Mouse (Mus musculus): Measurements from ENCODE around the gene Nprl3. TPM values are rescaled to one million over a fixed set of nuclear protein-coding genes. Genes with fewer than 3 reads are reported as not detected.

The Nprl3 gene
- polyA plus RNA-seq, 1 experiment from 2014 or later, result 48.3 TPM

- H3K4me2 ChIP-seq, result no peak overlapping the region
- ATAC-seq, result no peak
- H3K9ac ChIP-seq, result no peak overlapping the region
- no peaks in the 10 kb centered on the region for H3K4me1 ChIP-seq
- H3K27ac ChIP-seq, result no peak overlapping the region
- no peaks in the 10 kb centered on the region for H3K36me3 ChIP-seq (ENCODE audit: poor library complexity, severe bottlenecking)
- 0 out of 2 replicates have a peak, but pooled peaks cover 4% of the 10 kb centered on the region for H3K27me3 ChIP-seq
- whole genome bisulfite sequencing, result 75% methylated on average over 1 of the region's 1 CpGs
- no peak overlapping the region for H3K4me3 ChIP-seq
- H3K9me3 ChIP-seq (replicated peaks), result no peaks in the 10 kb centered on the region
Measured at GRCm38 (mm10) chr11:32281416-32282144, 14.1 kb upstream of the Nprl3 start.

GRCm38 (mm10) chr11:32280646-32281045 lies 13.1 kb upstream of the Nprl3 start:
- H3K27ac ChIP-seq, result no peak overlapping the region
- ATAC-seq, result no peak
- no peak overlapping the region for H3K4me3 ChIP-seq
- H3K27me3 ChIP-seq, result 0 out of 2 replicates have a peak, but pooled peaks cover 4% of the 10 kb centered on the region
- H3K9me3 ChIP-seq (replicated peaks), result no peaks in the 10 kb centered on the region
- no peaks in the 10 kb centered on the region for H3K4me1 ChIP-seq
- H3K9ac ChIP-seq, result no peak overlapping the region
- H3K4me2 ChIP-seq, result no peak overlapping the region
- WGBS, result 79% methylated on average over 2 of the region's 2 CpGs
- H3K36me3 ChIP-seq (ENCODE audit: poor library complexity, severe bottlenecking), result no peaks in the 10 kb centered on the region

- H3K4me3 ChIP-seq, result no peak overlapping the region
- H3K27ac ChIP-seq, result no peak overlapping the region
- H3K9me3 ChIP-seq (replicated peaks), result no peaks in the 10 kb centered on the region
- no peak for ATAC-seq
- H3K9ac ChIP-seq, result no peak overlapping the region
- no peak overlapping the region for H3K4me2 ChIP-seq
- H3K4me1 ChIP-seq, result no peaks in the 10 kb centered on the region
- WGBS, result 83% methylated on average over 12 of the region's 12 CpGs
- H3K36me3 ChIP-seq (ENCODE audit: poor library complexity, severe bottlenecking), result no peaks in the 10 kb centered on the region
- 0 out of 2 replicates have a peak, but pooled peaks cover 4% of the 10 kb centered on the region for H3K27me3 ChIP-seq
Measured at GRCm38 (mm10) chr11:32278458-32278957, 11.0 kb upstream of the Nprl3 start.

- Histone ChIP-seq H3K4me1 (no peaks in the 10 kb centered on the region), H3K4me2 (no peak overlapping the region), H3K9me3 (replicated peaks) (no peaks in the 10 kb centered on the region), H3K4me3 (no peak overlapping the region), H3K27ac (no peak overlapping the region), H3K27me3 (0 out of 2 replicates have a peak, but pooled peaks cover 4% of the 10 kb centered on the region), H3K36me3 (ENCODE audit: poor library complexity, severe bottlenecking) (no peaks in the 10 kb centered on the region), H3K9ac (no peak overlapping the region)
- ATAC-seq, result no peak
- 78% methylated on average over 21 of the region's 21 CpGs for WGBS
Measured at GRCm38 (mm10) chr11:32277736-32278457, 10.4 kb upstream of the Nprl3 start.

- no peak within 1 kb of the TSS for H3K4me3 ChIP-seq
- no peaks in the 10 kb centered on the region for H3K4me1 ChIP-seq
- H3K4me2 ChIP-seq, result no peak within 1 kb of the TSS
- ATAC-seq, result no peak
- H3K9ac ChIP-seq, result no peak within 1 kb of the TSS
- H3K9me3 ChIP-seq (replicated peaks), result no peaks in the 10 kb centered on the region
- H3K36me3 ChIP-seq (ENCODE audit: poor library complexity, severe bottlenecking), result no peaks in the 10 kb centered on the region
- no peaks in the 10 kb centered on the region for H3K27me3 ChIP-seq
- no peak within 1 kb of the TSS for H3K27ac ChIP-seq
- WGBS, result 64% methylated on average over 3 of the region's 3 CpGs
Measured at GRCm38 (mm10) chr11:32276347-32276746, 8.8 kb upstream of the Nprl3 start, which contains the start of gene Hba-x. TSS of gene Hba-x (plus strand) at chr11:32276400.

- Histone ChIP-seq H3K4me2 (no peak overlapping the region), H3K9ac (no peak overlapping the region), H3K36me3 (ENCODE audit: poor library complexity, severe bottlenecking) (no peaks in the 10 kb centered on the region), H3K27me3 (0 out of 2 replicates have a peak, but pooled peaks cover 16% of the 10 kb centered on the region), H3K4me3 (no peak overlapping the region), H3K4me1 (peaks cover 12% of the 10 kb centered on the region), H3K27ac (no peak overlapping the region), H3K9me3 (replicated peaks) (no peaks in the 10 kb centered on the region)
- no peak for ATAC-seq
- WGBS, result 55% methylated on average over 4 of the region's 4 CpGs
Measured at GRCm38 (mm10) chr11:32271178-32271577, 3.7 kb upstream of the Nprl3 start.

- 85% methylated on average over 5 of the region's 5 CpGs for WGBS
- no peak for ATAC-seq
Measured at GRCm38 (mm10) chr11:32268952-32269351, 1.4 kb upstream of the Nprl3 start.

GRCm38 (mm10) chr11:32267964-32268363 lies 457 bp upstream of the Nprl3 start:
- H3K4me2 ChIP-seq, result peak overlapping the region; percentile 73
- ATAC-seq, result peak; percentile 30
- H3K4me1 ChIP-seq, result peaks cover 17% of the 10 kb centered on the region
- H3K9me3 ChIP-seq (replicated peaks), result no peaks in the 10 kb centered on the region
- H3K9ac ChIP-seq, result peak overlapping the region; percentile 92
- peak overlapping the region; percentile 69 for H3K4me3 ChIP-seq
- WGBS, result 22% methylated on average over 5 of the region's 5 CpGs
- peak overlapping the region; percentile 96 for H3K27ac ChIP-seq
- 0 out of 2 replicates have a peak, but pooled peaks cover 16% of the 10 kb centered on the region for H3K27me3 ChIP-seq
- H3K36me3 ChIP-seq (ENCODE audit: poor library complexity, severe bottlenecking), result no peaks in the 10 kb centered on the region

More at GRCm38 (mm10) chr11:32268952-32269351, 1.4 kb upstream of the Nprl3 start:
- Histone ChIP-seq H3K4me2 (no peak overlapping the region), H3K27ac (no peak overlapping the region), H3K9me3 (replicated peaks) (no peaks in the 10 kb centered on the region), H3K4me1 (peaks cover 17% of the 10 kb centered on the region), H3K36me3 (ENCODE audit: poor library complexity, severe bottlenecking) (no peaks in the 10 kb centered on the region), H3K4me3 (no peak overlapping the region), H3K9ac (no peak overlapping the region), H3K27me3 (0 out of 2 replicates have a peak, but pooled peaks cover 16% of the 10 kb centered on the region)

GRCm38 (mm10) chr11:32266776-32267175 lies 731 bp downstream of the Nprl3 start:
- H3K4me3 ChIP-seq, result peak overlapping the region; percentile 69
- H3K36me3 ChIP-seq (ENCODE audit: poor library complexity, severe bottlenecking), result peaks cover 11% of the 10 kb centered on the region
- H3K4me1 ChIP-seq, result peaks cover 17% of the 10 kb centered on the region
- H3K27ac ChIP-seq, result peak overlapping the region; percentile 96
- H3K9ac ChIP-seq, result peak overlapping the region; percentile 92
- ATAC-seq, result no peak
- H3K27me3 ChIP-seq, result 0 out of 2 replicates have a peak, but pooled peaks cover 16% of the 10 kb centered on the region
- peak overlapping the region; percentile 73 for H3K4me2 ChIP-seq
- H3K9me3 ChIP-seq (replicated peaks), result no peaks in the 10 kb centered on the region
- 30% methylated on average over 6 of the region's 6 CpGs for WGBS

- Histone ChIP-seq H3K27ac (peak overlapping the region; percentile 35; the same call in 1 of the 2 replicates), H3K4me3 (no peak overlapping the region), H3K9ac (0 out of 2 replicates have a peak overlapping the region, but pooled peaks have one; percentile 21), H3K4me1 (peaks cover 17% of the 10 kb centered on the region), H3K36me3 (ENCODE audit: poor library complexity, severe bottlenecking) (peaks cover 15% of the 10 kb centered on the region), H3K4me2 (0 out of 2 replicates have a peak overlapping the region, but pooled peaks have one; percentile 3), H3K9me3 (replicated peaks) (no peaks in the 10 kb centered on the region), H3K27me3 (0 out of 2 replicates have a peak, but pooled peaks cover 15% of the 10 kb centered on the region)
- ATAC-seq, result no peak
- WGBS, result 94% methylated on average over 6 of the region's 6 CpGs
Measured at GRCm38 (mm10) chr11:32266194-32266593, 1.3 kb downstream of the Nprl3 start.

- Histone ChIP-seq H3K9me3 (replicated peaks) (no peaks in the 10 kb centered on the region), H3K27me3 (0 out of 2 replicates have a peak, but pooled peaks cover 14% of the 10 kb centered on the region), H3K4me3 (no peak overlapping the region), H3K36me3 (ENCODE audit: poor library complexity, severe bottlenecking) (peaks cover 23% of the 10 kb centered on the region), H3K27ac (no peak overlapping the region), H3K4me2 (no peak overlapping the region), H3K9ac (no peak overlapping the region), H3K4me1 (peaks cover 17% of the 10 kb centered on the region)
- WGBS, result 91% methylated on average over 3 of the region's 3 CpGs
- no peak for ATAC-seq
Measured at GRCm38 (mm10) chr11:32265117-32265738, 2.3 kb downstream of the Nprl3 start.

All from forebrain, embryonic 13.5 days (tissue).